Mouse (Mus musculus) forebrain, embryonic 14.5 days (tissue): ENCODE data around the gene Kcnrg. TPM values are rescaled to one million over a fixed set of nuclear protein-coding genes. Genes with fewer than 3 reads are reported as not detected.

Experiments used
- ATAC-seq: fragments of 200-750 bp; cut with Nextera tagmentation; 2 replicates; pipeline ENCODE4 v1.8.0; 2017; ENCODE audit warnings: mild to moderate bottlenecking, moderate library complexity
- DNase-seq: peaks from one replicate; pipeline ENCODE4 v3.0.0-alpha.2; 2015; ENCODE audit warnings: low spot score
- H3K27ac ChIP-seq: fragments of 300-500 bp; sonication (generic); 2 replicates; pipeline ENCODE4 v1.5.1; 2014; ENCODE audit warnings: low read depth, mild to moderate bottlenecking, control low read depth, low read length, moderate library complexity
- H3K27me3 ChIP-seq: fragments of 300-500 bp; sonication (generic); replicated peaks from 2 replicates; pipeline ENCODE4 v1.6.1; 2014; ENCODE audit warnings: low read length, control low read depth, mixed read lengths; ENCODE audit not compliant: control insufficient read depth, insufficient read depth
- H3K36me3 ChIP-seq: fragments of 300-500 bp; sonication (generic); 2 replicates; pipeline ENCODE4 v1.6.1; 2014; ENCODE audit warnings: low read length, control low read depth; ENCODE audit not compliant: control insufficient read depth, insufficient read depth
- H3K4me1 ChIP-seq: fragments of 300-500 bp; sonication (generic); 2 replicates; pipeline ENCODE4 v1.6.1; 2014; ENCODE audit warnings: antibody characterized with exemption, low read length, control low read depth; ENCODE audit not compliant: control insufficient read depth, insufficient read depth
- H3K4me2 ChIP-seq: fragments of 300-500 bp; sonication (generic); 2 replicates; pipeline ENCODE4 v1.6.1; 2014; ENCODE audit warnings: mild to moderate bottlenecking, control low read depth, low read length
- H3K4me3 ChIP-seq: fragments of 300-500 bp; sonication (generic); 2 replicates; pipeline ENCODE4 v1.5.1; 2014; ENCODE audit warnings: low read depth, low read length, control low read depth
- H3K9ac ChIP-seq: fragments of 300-500 bp; sonication (generic); 2 replicates; pipeline ENCODE4 v1.6.1; 2014; ENCODE audit warnings: mild to moderate bottlenecking, low read length, control low read depth, moderate library complexity
- H3K9me3 ChIP-seq: fragments of 300-500 bp; sonication (generic); replicated peaks from 2 replicates; pipeline ENCODE4 v1.6.1; 2016; ENCODE audit warnings: low read length, control low read depth, mixed read lengths; ENCODE audit not compliant: control insufficient read depth
- WGBS: fragments of 180-500 bp; shearing (Covaris S2); extraction: QIAGEN DNeasy Blood & Tissue Kit; methylation state at CpG from one replicate; pipeline ENCODE4 v1.1.7; 2014; 5-methylcytosine and 5-hydroxymethylcytosine counted together
- polyA plus RNA-seq: library from polyadenylated mRNA; unstranded; fragments of >200 nt; fragmentation: Nextera tagmentation; extraction: Ambion mirVana; gene quantifications from 2 replicates; pipeline ENCODE4 v1.2.1, GENCODE M21; 2014

Kcnrg gene
- polyA plus RNA-seq, 1 experiment from 2014 or later = 2.8 TPM

DNA sequence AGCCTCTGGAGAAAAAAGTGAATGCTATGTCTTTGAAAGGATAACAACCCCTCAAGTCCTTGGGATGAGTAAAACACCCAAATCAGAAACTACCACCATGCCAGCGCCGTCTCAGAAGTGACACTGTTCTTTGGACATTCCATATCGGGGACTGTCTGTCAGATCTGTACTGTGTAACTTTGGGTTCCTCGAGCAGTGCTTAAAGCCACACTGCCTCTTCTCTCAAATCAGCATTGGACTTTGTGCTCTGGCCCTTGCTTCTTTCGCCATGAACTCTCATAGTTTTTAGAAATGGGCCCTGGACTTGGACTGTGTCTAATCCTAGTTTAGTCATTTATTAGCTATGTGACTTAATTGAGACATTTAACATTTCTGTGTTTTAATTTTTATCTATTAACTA is 4.5 kb downstream of the Kcnrg start:
- no peak overlapping the region for H3K9ac ChIP-seq
- 95% methylated on average over 5 of the region's 5 CpGs for WGBS
- ATAC-seq = no peak

DNA sequence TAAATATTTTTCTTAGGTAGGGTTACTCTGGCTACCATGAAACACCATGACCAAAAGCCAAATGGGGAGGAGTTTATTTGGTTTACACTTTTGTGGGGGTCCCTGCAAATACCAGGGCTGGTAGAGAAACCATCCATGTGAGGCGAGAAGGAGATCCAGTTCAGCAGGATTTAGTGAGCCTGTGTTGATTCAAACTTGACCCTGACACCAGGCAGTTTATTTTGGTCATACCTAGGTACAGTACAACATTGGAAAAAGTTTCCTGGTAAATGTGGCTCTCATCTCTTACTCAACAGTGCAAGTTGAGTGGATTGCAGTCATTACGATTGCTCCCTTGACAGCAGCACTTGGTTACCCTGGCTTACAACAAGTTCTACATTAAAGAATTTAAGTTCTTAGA is 6.1 kb downstream of the Kcnrg start:
- H3K4me3 ChIP-seq = no peak overlapping the region
- H3K4me2 ChIP-seq = no peak overlapping the region
- H3K27me3 ChIP-seq = no peaks in the 10 kb centered on the region
- no peak overlapping the region for H3K9ac ChIP-seq
- WGBS = 95% methylated on average over 2 of the region's 2 CpGs
- no peak overlapping the region for H3K27ac ChIP-seq
- no peaks in the 10 kb centered on the region for H3K9me3 ChIP-seq
- peaks cover 5% of the 10 kb centered on the region; the same call in 1 of the 2 replicates for H3K36me3 ChIP-seq
- DNase-seq = no peak
- no peaks in the 10 kb centered on the region for H3K4me1 ChIP-seq
- ATAC-seq = no peak

More for the DNA sequence above, 4.5 kb downstream of the Kcnrg start:
- H3K4me3 ChIP-seq = no peak overlapping the region
- no peaks in the 10 kb centered on the region for H3K9me3 ChIP-seq
- H3K36me3 ChIP-seq = peaks cover 10% of the 10 kb centered on the region
- no peaks in the 10 kb centered on the region for H3K4me1 ChIP-seq
- H3K4me2 ChIP-seq = no peak overlapping the region
- DNase-seq = no peak
- H3K27me3 ChIP-seq = no peaks in the 10 kb centered on the region
- H3K27ac ChIP-seq = no peak overlapping the region

DNA sequence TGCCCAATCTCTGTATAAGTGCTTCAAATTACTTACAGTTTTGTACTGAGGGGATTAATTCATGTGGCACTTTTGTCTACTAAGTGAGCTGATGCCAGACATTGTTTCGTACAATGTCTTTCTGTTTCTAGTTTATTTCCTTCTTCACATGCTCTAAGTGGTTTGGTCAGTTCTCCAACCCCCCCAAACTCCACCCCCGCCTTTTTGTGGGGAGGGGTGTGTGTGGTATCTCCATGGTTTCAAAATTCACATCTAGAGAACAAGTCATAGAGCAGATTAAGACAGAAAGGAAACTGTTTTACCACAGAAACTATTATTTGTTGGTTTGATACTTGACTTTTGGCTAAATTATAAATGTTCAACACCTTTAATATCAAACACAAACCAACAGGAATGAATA is 13.1 kb downstream of the Kcnrg start:
- H3K36me3 ChIP-seq = peaks cover 3% of the 10 kb centered on the region; the same call in 1 of the 2 replicates
- H3K27me3 ChIP-seq = no peaks in the 10 kb centered on the region
- ATAC-seq = no peak
- H3K9me3 ChIP-seq = no peaks in the 10 kb centered on the region
- no peak overlapping the region for H3K27ac ChIP-seq
- H3K4me2 ChIP-seq = no peak overlapping the region
- no peak overlapping the region for H3K9ac ChIP-seq
- 78% methylated on average over 2 of the region's 2 CpGs for WGBS
- H3K4me3 ChIP-seq = no peak overlapping the region
- no peaks in the 10 kb centered on the region for H3K4me1 ChIP-seq
- no peak for DNase-seq

DNA sequence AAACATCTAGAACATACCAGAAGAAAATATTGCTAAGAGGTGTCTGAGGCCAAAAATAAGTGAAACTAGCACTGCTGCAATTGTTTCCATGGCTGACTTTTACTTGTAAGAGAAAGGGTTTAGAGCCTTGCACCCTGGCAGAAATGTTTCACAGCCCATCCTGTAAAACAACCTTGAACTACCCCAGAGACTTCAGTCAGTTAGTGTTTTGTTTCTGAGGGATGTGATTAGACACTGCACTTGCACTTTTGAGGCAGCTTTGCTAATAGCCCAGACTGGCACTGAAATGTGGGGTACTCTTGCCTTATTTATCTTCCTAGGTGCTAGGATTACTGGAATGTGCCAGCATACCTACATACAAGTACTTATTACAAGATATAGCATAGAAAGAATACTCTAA is 28.7 kb downstream of the Kcnrg start:
- peaks cover 24% of the 10 kb centered on the region for H3K36me3 ChIP-seq
- H3K9ac ChIP-seq = no peak overlapping the region
- DNase-seq (no peak), ATAC-seq (no peak)
- no peak overlapping the region for H3K4me2 ChIP-seq
- no peak overlapping the region for H3K4me3 ChIP-seq
- no peak overlapping the region for H3K27ac ChIP-seq
- no peaks in the 10 kb centered on the region for H3K9me3 ChIP-seq
- H3K4me1 ChIP-seq = no peaks in the 10 kb centered on the region
- no peaks in the 10 kb centered on the region for H3K27me3 ChIP-seq

DNA sequence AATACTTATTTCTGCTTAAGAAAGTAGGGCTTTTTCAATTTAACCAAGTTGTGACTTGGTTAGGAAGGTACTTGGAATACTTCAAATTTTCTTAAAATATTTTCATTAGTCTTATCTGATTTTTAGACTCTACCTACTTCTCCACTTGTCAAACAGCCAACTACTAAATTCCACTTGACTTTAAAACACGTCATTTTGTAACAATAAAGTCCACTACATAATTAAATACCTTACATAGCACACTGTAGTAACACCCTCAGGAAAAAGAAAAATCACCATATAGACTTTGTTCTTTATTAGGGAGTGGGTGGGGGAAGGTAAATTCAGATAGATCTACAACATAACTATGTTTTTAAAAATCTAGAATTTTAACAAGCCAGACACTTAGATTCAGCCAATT is 35.4 kb downstream of the Kcnrg start:
- 0 out of 2 replicates have a peak, but pooled peaks cover 4% of the 10 kb centered on the region for H3K36me3 ChIP-seq
- H3K9ac ChIP-seq = no peak overlapping the region
- H3K4me3 ChIP-seq = no peak overlapping the region
- H3K27me3 ChIP-seq = no peaks in the 10 kb centered on the region
- H3K4me1 ChIP-seq = no peaks in the 10 kb centered on the region
- ATAC-seq (no peak), DNase-seq (no peak)
- no peak overlapping the region for H3K4me2 ChIP-seq
- H3K27ac ChIP-seq = no peak overlapping the region
- 52% methylated on average over 1 of the region's 1 CpGs for WGBS
- no peaks in the 10 kb centered on the region for H3K9me3 ChIP-seq

DNA sequence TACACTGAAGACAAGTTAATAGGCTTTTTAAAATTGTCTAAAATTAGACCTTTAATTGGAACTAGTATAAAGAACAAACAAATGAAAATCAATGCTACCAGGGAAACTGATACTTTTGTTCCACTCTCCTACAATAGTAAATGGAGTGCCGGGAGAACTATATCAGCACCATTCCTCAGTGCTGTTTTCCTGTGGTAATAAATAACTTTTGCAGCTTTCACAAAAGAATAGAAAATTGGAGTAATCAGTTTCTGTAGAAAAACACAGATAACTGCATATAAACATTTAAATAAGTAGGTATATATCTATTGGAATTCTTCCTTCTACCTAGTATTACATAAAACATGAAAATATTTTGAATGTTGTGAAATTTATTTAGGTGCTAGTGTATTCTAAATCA is 38.3 kb downstream of the Kcnrg start:
- no peak overlapping the region for H3K9ac ChIP-seq
- WGBS = 13% methylated on average over 1 of the region's 1 CpGs
- H3K4me2 ChIP-seq = peak overlapping the region; percentile 48
- H3K9me3 ChIP-seq = no peaks in the 10 kb centered on the region
- no peak for ATAC-seq
- no peak overlapping the region for H3K27ac ChIP-seq
- DNase-seq = no peak
- no peaks in the 10 kb centered on the region for H3K36me3 ChIP-seq
- H3K4me3 ChIP-seq = peak overlapping the region; percentile 21
- no peaks in the 10 kb centered on the region; the same call in 1 of the 2 replicates for H3K4me1 ChIP-seq
- H3K27me3 ChIP-seq = no peaks in the 10 kb centered on the region

DNA sequence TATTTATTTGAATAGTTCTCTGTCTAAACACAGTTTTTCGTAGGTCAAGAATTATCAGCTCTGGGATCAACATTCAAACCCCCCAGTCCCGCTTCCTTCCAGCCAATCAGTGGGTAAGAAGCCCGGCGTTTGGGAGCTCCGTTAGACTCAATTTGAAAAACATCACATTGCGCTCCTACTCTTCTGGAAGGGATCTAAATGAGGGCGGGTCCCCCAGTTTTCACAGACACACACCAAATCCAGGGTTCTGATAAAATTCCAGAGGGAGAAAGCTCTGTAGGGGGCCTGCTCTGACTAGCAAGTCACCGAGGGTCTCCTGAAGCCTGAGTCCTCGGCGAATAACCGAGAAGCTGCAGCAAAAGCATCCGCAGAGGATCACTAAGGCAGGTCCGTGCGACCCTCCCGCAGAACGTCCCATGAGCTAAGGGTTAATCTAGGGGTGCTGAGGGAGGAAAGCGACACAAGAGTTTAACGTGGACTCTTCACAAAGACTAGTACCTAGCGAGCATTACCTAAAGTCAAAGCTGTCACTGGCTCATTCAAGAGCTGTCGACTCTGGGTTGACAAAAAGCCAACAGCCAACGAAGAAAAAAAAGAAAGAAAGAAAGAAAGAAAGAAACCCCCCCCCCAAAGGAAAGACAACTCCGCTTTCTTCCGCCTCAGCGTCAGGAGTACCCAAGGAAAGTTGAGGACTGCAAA is 40.1 kb downstream of the Kcnrg start:
- ATAC-seq = no peak
- WGBS = under 1% methylated on average over 24 of the region's 24 CpGs
- Histone ChIP-seq H3K4me2 (peak overlapping the region; percentile 74), H3K4me3 (peak overlapping the region; percentile 90), H3K27ac (peak overlapping the region; percentile 92), H3K27me3 (no peaks in the 10 kb centered on the region), H3K9me3 (no peaks in the 10 kb centered on the region), H3K9ac (peak overlapping the region; percentile 95), H3K36me3 (no peaks in the 10 kb centered on the region), H3K4me1 (no peaks in the 10 kb centered on the region; the same call in 1 of the 2 replicates)
- peak; percentile 78 for DNase-seq

DNA sequence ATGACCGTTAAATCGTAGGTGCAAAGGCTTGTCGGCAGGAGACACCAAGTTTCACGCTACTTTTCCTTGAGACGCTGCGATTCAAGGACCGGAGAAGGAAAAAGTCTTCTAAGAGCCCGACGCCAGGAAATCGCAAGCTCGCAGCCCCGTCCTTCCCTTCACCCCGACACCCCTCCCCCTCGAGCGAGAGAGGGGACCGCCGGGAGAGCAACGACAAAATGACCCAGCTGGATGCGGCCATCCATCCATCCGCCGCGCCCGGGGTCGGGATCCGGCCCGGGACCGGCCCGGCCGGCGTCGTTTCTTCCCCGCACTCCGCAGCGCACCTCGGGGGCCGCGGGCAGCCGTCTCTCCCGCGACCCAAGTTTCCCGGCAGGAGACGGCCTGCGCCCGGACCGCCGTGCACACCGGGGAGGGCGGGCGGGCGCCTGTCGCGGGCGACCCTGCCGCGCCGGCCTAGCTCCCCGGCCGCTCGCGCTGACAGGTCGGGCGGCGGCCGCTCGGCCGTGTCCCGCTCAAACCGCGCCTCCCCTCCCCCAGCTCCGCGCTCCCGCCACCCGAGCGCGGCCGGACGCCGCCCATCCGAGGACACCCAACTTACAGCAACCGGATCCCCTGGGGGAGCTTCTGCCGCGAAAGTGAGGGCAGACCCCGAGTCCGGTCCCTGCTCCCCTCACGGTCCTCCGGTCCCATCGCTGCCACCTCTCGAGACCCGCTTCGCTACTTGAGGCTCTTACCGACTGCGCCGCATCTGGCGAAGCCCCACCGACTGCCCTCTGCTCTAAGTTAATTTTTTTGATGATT is 40.8 kb downstream of the Kcnrg start:
- peak overlapping the region; percentile 95 for H3K9ac ChIP-seq
- no peaks in the 10 kb centered on the region for H3K9me3 ChIP-seq
- H3K4me3 ChIP-seq = peak overlapping the region; percentile 90
- under 1% methylated on average over 86 of the region's 95 CpGs for WGBS
- H3K4me2 ChIP-seq = peak overlapping the region; percentile 74
- peak overlapping the region; percentile 92 for H3K27ac ChIP-seq
- no peaks in the 10 kb centered on the region for H3K27me3 ChIP-seq
- no peaks in the 10 kb centered on the region for H3K36me3 ChIP-seq
- DNase-seq (peak; percentile 64), ATAC-seq (peak; percentile 60)
- H3K4me1 ChIP-seq = no peaks in the 10 kb centered on the region; the same call in 1 of the 2 replicates
